Mouse (Mus musculus) cerebellum, postnatal 10 days (tissue): ENCODE results near the gene Enpp1.
"Not testable (repeated sequence)": the region's sequence is repeated elsewhere in the genome, so short reads cannot be mapped to it uniquely, and the experiment has no call there.

Experiments used
- DNase-seq, 2 experiments: peaks; one replicate each; pipeline ENCODE4 v3.0.0; 2021; ENCODE audit warnings: mixed read lengths in 2 of 2

The Enpp1 gene

DNA sequence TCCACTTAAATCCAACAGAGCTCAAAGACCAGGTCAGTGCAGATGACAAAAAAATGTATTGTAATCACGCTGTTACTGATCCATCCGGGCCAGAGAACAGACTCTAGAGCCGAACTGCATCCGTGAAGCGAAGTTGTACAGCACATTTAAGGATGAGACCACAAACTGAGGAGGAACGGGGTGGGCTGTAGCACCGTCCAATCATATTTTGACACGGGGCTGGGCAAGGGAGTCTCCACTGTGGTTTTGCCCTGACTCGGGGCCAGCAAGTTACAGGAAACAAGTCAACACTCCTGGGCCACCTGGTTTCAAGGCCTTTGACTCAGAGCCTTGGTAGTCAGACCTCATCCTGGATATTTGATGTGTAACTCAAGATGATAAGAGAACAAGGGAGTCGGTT, 76.1 kb downstream of the Enpp1 start:
- DNase-seq = no peak

DNA sequence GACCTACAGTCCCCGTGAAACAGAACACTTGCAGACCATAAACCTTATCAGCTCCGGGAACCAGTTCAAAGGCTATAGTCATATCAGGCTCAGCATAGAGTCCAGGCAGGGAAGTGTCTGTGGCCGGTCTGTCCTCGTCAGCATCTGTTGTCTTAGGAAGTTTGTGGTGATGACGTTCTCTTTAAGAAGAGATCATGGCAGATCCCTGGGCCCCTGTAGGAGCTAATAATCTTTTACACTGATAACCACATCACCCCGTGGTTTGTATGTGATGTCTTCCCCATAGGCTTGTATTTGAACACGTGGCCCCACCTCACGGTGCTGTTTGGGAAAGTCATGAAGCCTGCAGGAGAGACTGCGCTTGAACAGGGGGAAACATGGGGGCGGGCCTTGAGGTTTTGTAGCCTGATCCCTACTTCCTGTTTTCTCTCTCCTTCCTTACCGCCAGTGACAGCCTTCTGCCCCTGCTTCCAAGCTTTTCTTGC, 76.6 kb downstream of the Enpp1 start:
- DNase-seq = no peak

DNA sequence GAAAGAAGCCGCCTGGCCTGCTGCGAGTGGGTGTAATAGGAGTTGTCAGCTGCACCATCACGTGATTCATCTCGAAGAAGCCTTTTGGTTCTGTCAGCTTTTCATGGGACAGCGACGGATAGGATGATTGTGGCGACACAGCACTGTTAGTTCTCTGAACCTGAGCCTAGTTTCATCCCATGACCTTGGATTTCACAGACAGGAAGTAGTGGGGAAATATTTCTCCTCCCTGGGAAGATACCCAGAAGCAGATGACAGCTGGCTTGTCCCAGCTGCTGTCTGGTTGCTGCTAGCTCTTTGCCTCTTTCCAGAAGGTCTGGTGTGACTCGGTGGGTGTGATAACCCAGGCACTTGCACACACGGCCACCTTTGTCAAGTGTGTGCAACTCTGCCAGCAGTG, 77.7 kb downstream of the Enpp1 start:
- no peak for DNase-seq

DNA sequence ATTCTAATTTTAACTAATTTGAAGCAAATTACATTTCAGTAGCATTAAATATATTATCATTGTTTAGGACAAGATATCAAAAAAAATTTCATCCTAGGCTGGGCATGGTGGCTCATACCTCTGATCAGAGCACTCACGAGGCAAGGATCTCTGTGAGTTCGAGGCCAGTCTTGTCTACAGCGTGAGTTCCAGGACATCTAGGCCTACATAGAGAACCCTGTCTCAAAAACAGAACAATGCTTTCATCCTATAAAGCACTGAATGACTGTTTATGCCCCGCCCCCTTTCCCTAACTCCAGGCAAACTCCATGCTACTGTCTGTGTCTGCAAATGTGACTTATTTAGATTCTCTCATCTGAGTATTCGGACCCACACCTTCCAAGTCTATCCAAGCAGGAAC, 80.8 kb downstream of the Enpp1 start:
- DNase-seq = no peak

DNA sequence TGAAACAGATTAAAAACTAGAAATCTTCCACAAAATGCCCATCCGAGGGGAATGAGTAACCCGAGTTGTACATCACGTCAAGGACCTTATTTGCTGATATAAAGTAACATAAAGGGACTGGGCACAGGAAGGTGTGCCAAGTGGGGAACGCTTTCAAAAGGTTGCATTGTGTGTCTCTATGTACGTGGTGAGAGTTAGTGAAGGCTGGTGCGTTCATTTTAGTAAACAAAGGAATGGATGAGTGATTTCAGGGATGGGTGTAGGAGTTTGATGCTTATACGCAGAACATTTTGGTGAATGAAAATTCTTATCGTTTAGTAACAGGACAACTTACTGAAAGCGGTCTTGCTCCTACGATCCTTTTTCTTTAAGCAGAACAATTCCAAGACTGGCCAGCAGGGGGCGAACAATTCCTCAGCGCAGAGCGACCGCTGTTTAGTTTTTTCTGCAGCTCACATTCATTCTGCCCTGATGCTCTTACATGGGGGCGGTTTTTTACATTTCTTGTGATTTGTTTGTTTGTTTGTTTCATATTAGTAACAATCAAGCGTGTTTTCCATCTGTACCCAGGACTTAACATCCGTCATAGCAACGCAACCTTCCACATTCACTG, 81.4 kb downstream of the Enpp1 start:
- DNase-seq = peak; percentile 86 to 89

DNA sequence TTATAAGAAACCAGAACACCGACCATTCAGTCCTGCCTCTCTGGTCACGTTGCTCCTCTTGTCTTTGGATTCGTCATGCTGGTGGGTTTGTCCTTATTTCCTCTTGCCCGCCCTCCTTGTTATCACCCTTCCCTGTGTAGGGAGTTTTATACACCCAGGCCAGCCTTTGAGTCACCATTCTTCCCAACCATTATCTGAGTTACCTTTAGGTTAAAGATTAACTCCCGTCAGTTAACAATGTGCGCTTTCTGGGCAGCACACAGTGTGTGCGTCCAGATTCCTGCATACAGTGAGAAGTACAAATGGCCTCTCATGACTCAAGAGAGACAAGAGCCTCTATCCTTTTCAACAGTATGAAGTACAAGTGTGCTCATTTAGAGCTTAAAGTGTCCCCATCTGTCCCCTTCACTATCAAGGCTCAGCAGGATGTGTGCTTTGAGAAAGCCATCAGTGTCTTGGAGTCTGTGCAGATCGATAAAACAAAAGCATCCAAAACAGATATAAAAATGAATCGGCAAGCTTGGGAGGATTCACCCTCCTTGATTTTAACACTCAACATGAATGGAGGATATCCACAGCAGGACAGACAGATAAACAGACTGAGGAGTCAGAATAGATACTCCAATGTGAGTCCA, 82.8 kb downstream of the Enpp1 start:
- DNase-seq = no peak

DNA sequence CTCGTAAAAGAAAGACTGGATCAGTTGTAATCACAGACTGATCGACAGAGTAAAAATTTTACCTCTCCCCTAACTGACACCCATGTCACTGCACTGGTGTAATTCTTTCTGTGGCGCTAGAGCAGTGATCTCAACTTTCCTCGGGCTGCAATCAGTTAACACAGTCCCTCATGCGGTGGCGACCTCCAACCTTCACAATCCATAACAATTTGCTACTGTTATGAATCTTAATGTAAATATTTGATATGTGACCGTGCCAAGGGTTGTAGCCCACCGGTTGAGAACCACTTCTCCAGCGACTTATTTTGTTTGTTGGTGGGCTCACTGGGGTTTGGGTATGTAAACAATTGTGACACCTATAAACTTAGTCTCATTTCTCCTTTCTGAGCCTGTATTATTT, 83.5 kb downstream of the Enpp1 start:
- no peak for DNase-seq

DNA sequence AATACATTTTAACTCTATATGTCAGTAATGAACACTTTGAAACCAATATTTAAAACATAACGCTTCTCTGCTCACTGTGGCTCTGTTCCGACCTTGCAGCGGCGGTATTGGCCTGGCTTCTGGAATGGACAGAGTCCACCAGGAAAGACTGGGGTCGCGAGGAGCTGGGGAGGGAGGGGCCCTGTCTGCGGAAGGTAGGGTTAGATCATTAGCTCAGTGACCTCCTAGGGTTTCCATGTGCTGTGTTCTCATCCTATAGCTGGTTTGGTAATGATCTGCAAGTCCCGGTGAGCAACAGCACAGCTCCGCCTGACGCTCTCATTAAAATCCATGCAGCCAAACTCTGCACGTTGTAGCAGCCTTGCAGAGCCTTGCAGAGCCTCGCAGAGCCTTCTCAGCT, 84.7 kb downstream of the Enpp1 start:
- DNase-seq = no peak

DNA sequence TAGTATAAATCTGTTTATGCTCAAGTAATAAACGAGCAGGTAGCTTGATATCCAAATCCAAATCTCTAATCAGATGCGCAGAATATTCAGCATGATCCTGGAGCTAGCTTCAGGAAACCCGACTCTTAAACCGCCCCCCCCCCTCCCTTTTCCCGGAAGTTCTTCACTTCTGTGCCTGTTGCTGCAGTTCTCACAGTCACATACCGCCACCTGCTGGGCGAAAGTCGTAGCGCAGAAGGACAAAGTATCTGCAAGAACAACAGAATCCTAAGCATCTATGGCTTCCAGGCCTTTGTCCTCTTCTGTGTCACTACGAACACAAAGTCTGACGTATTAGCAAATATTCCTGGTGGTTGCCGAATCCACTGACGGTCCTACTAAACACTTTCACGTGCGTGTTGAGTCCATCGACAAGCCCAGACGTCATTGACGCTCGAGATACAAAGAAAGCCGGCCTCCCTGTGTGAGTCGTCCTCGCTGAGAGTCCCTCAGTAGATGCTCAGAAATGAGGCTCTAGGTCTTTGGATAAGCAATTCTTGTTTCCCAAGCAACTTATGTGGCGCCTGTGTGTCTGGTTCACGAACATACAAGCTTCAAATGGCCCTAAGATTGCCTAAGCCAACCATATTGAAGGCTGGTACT, 86.8 kb downstream of the Enpp1 start:
- DNase-seq = peak; percentile 88 to 92

DNA sequence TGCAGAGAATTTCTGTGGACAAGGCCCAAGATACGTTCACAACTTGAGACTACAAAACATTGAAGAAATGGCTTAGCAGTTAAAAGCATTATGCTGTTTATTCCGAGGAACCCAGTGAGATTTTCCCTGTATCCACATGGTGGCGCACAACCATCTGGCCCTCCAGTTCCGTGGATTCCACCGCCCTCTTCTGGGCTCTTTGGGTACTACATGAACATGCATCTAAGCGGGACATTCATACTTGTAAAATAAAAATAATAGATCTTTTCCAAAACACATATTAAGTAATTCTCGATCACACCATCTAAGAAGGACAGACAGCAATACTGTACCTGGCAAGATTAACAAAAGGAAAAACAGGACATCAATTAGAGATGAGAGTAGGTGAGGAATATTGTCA, 89.4 kb downstream of the Enpp1 start:
- peak; percentile 80 to 88 for DNase-seq

DNA sequence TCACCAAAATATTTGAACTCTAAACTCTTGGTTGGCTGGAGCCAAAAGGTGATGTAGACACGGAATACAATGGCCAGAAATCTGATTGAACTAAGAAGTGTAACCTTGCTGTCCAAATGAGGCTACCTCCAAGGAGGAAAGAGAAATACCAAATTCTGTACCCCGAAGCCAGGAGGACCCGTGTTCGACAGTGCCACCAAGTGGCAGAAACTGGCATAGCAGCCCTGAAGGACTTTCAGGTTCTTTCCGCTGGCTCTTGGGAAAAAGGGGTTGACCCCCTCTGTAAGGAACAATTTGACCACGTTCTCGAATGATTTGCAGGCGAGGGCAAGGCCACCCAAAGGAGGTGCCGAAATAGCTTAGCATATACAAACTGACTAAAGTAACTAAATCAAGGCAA, 90.4 kb downstream of the Enpp1 start:
- DNase-seq = peak; percentile 56 to 70

DNA sequence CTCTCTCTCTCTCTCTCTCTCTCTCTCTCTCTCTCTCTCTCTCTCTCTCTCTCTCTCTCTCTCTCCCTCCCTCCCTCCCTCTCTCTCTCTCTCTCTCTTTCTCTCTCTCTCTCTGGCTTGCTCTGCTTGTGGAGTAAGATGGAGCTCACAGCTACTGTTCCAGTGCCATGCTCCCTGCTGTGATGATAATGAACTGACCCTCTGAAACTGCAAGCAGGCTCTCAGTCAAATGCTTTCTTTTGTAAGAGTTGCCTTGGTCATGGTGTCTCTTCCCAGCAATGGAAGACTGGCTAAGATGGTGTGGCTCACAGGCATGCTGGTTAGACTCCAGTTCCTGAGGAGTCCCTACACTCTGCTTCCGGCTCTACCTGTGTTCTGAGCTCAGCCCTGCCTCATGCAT, 95.4 kb downstream of the Enpp1 start:
- not testable (repeated sequence) for DNase-seq

DNA sequence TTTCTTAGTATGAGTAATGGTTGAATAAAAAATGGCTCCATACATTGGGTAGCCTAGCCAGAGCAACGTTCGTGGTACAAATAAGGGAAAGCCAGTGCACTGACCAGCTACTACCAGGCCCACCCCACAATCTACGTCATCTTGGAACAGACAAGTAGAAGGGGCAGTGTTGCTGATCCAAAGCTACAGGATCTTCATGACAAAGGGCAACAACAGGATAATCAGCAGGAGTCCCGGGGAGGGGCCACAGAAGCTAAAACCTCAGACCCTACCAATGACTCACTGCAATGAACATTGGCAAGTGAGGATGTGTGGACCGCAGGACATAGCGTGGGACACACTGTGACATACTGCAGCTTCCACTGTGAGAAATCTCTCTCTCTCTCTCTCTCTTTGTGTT, 96.2 kb downstream of the Enpp1 start:
- DNase-seq = no peak

DNA sequence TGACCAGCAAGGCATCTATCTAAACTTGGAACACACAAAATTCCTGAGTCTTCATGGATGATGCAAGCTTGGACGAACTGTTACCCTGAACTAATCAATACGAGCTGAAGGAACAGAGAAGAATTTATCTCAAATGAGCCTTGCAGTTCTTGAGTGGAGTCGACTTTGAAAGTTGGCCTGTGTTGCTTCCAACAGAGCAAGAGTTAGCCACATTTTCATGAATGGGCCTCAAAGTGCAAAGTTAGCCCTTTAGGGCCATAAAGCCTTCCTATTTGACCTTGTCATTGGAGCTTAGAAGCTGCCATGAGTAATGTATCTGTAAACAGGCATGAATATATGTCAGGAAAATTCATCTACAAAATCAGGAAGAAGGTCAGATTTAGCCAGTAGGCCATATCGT, 97.2 kb downstream of the Enpp1 start:
- DNase-seq = no peak

DNA sequence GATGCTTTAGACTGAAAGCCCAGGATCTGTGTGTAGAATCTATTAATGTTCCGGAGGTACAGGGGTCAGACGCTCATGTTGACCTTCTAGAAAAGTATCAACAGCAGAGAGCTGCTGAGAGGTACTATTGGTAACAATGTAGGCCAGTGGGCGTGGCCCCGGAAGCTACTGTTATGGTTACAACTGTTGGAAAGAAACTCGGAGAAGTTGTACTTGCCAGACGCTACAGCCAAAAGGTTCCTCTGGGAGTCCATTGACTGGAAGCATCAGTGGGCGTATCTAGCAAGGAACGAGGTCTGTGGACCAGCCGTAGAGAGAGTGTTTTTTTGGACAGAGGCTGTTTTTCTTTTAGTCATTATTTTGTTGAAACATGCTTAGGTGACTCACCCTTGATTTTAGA, 102.2 kb downstream of the Enpp1 start:
- no peak for DNase-seq

DNA sequence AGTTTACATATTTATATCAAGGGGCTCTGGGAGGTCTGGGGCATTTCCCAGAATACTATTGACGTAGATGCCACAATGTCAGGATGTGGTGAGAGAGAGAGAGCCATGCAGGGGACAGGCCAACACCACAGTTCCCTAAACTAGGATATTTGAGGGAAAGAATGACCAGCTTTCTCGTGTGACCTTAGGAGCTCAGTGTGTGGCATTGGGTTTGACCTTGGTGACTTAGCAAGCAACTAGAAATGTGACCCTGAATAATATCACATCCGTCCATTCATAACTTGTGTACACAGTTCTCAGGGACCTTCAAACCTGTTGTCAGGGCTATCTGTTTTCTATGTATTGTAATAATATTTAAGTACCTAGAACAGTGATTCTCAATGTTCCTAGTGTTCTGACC, 102.8 kb downstream of the Enpp1 start:
- no peak for DNase-seq

DNA sequence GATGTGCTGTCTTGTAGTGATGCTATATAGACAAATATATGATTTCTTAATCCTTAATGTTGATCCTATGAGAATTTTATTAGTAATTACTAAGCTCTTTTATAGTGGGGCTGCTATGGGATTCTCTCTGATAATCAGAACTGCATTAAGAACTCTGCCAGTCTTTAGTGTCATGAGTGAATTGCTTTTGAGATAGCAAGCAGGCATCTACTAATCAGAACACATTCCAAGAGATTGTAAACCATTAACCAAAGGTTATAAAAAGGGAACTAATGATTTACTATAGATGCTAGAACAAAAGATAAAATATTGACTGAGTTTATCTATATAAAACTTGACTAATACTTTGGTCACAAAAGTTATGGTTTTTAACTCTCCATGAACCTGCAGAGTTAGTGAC, 108.2 kb downstream of the Enpp1 start:
- DNase-seq = no peak

DNA sequence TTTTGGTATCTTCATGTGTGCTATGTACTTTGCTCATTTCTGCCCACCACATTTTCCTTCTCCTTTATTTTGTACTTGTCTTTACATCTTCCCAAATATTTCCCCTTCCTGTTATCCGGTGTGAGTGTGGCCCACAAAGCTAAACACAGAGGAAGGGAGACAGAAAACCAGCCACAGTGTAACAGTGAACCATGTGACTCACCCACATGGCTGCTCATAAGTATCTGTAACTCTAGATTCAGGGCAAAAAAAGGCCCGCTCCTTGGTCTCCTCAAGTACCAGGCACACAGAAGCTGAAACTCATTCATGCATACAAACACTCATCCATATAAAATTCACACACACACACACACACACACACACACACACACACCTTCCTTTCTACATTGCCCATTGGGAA, 108.9 kb downstream of the Enpp1 start:
- no peak for DNase-seq

DNA sequence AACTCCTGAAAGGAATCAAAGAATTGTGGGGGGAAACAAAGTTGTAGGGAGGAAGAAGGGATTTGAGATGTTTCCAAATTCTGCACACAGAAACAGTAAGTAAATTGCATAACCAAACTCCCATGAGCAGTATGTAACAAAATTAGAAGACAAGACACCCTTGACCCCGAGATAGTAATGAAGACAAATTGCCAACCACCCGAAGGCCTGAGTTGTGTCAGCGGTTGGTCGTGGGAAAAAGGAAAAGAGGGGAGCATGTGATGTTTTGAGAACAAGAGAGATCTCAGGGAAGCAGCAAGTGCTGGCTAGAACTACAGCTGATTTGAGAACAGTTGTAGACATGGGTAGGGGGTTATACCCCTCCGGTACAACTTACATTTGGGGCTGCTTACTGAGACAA, 112.2 kb downstream of the Enpp1 start:
- no peak for DNase-seq

DNA sequence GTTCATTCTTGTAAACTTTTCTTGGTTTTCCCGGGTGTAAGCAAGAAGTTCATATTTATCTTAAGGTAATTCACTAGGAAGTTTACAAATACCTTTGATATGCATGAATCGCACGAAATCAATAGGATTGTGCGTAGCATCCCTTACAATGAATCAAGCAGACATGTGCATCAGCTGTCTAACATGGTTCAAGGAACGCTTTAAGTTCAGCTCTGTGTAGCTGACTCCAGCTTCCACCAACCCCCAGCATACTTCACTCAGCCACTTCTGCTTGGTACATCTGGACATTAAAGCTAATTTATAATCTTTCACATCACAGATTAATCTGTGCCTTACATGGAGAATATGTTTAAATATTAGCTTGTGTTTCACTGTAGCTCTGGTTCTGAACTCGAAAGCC, 113.3 kb downstream of the Enpp1 start:
- no peak for DNase-seq

DNA sequence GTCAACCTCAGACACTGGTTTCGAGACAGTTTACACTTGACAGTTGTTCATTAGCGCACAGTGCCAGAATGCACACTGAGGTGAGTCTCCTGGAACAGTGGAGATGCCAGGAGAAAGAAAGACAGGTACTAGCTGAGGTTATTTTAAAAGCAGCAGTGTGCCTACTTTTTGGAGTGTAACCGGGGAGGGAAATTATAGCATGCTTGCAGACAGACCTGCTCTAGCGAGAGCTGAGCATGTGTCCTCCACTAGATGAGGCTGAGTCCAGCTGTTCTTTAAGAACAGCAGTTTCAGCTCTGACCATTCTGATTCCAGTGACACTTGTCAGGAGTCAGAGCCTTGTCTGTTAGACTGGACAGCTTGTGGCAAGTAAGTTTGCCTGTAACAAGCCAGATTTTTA, 114.2 kb downstream of the Enpp1 start:
- no peak for DNase-seq

DNA sequence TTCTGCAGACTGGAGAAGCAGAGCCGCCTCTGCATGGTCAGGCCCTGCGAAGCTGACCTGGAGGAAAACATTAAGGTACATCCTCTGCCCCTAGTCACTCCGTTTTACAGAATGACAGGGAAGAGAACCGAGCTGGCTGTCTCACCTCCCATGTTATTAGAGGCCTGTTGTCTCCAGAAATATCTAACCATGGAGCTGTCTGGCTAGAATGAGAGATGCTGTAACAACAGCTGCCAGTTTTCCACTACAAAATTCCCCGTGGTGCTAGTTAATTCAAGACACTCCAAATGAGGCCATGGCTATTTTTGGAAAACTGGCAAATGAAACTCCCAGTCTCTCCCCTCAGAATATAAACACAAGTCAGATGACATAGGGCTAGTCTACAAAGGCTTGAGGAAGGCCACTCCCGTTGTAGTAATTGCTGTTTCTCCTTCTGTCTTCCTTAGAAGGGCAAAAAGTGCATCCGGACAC, 115.1 kb downstream of the Enpp1 start:
- peak; percentile 16 to 48 for DNase-seq

DNA sequence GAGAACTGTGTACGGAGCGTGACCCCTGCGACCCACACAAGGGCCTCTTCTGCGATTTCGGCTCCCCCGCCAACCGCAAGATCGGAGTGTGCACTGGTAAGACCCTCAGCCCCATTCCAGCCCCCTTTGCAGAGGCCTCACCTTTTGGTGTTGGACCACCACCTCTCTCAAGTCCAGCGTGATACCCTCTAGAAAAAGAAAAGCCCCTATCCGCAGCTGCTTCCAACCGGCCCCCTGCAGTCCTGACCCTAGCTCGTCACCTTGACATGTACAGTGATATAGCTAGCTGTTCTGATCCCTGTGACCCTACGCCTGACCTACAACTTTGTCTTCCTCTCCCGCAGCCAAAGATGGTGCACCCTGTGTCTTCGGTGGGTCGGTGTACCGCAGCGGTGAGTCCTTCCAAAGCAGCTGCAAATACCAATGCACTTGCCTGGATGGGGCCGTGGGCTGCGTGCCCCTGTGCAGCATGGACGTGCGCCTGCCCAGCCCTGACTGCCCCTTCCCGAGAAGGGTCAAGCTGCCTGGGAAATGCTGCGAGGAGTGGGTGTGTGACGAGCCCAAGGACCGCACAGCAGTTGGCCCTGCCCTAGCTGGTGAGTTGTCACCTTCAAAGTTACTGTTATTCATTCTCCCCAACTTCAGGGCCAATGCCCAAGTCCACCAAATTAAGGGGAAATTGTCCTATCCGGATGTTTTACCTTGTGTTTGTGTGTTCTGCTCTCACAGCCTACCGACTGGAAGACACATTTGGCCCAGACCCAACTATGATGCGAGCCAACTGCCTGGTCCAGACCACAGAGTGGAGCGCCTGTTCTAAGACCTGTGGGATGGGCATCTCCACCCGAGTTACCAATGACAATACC, 115.7 kb downstream of the Enpp1 start:
- DNase-seq = peak; percentile 85 to 86
